13 mouse cellular contexts compared by ENCODE assay signal in genomic region chr11:70778058-70778457, GRCm38 (mm10). TPM values are rescaled to one million over a fixed set of nuclear protein-coding genes. Genes with fewer than 3 reads are reported as not detected.
DNase-seq lines count a peak whose midpoint lies in the region; ATAC-seq and TF ChIP-seq lines count a peak whose summit lies in the region.
"Not testable (repeated sequence)": the region's sequence is repeated elsewhere in the genome, so short reads cannot be mapped to it uniquely, and the experiment has no call there.
"Had no signal": no experiment of that assay in that cellular context is flagged by ENCODE, and none has a peak within 500 bp of the region (broad histone marks: within the 10 kb centered on the region; RNA-seq: fewer than 3 reads in every experiment).

No protein-coding gene starts in this region.

- not testable (repeated sequence) for H3K27me3 ChIP-seq in cerebellum, adult 2 months (ENCODE audit: control insufficient read depth, insufficient read depth, low read length); forebrain, postnatal 0 days (ENCODE audit: insufficient read depth, low read length); limb, embryonic 14.5 days (ENCODE audit: control insufficient read depth, insufficient read depth, low read length)

- H3K4me1 ChIP-seq in cerebellum, adult 2 months (ENCODE audit: control insufficient read depth, insufficient read depth, low read length); forebrain, postnatal 0 days (ENCODE audit: insufficient read depth); limb, embryonic 14.5 days (ENCODE audit: control insufficient read depth, insufficient read depth, low read length): not testable (repeated sequence)

- H3K9me3 ChIP-seq in forebrain, postnatal 0 days (ENCODE audit: low read length); limb, embryonic 14.5 days (ENCODE audit: control insufficient read depth, low read length): not testable (repeated sequence)

- TF ChIP-seq CTCF in cerebellum, adult 2 months (IDR thresholded peaks at IDR 0.05; ENCODE audit: borderline replicate concordance, insufficient read depth, low read depth, low read length) = peak; percentile 23; the same call in 1 of the 2 replicates
- TF ChIP-seq CTCF in forebrain, postnatal 0 days (IDR thresholded peaks at IDR 0.05; ENCODE audit: low read depth) = peak; percentile 67

- WGBS in cerebellum, adult 2 months = 20% methylated on average over 6 of the region's 6 CpGs
- WGBS in forebrain, postnatal 0 days = 27% methylated on average over 6 of the region's 6 CpGs
- WGBS in limb, embryonic 14.5 days = 34% methylated on average over 6 of the region's 6 CpGs

- H3K4me3 ChIP-seq in cerebellum, adult 2 months (replicated peaks; ENCODE audit: insufficient read depth, low read depth, low read length); forebrain, postnatal 0 days (ENCODE audit: low read depth, low read length); limb, embryonic 14.5 days (replicated peaks; ENCODE audit: low read length): not testable (repeated sequence)

- H3K36me3 ChIP-seq in forebrain, postnatal 0 days (ENCODE audit: insufficient read depth); limb, embryonic 14.5 days (ENCODE audit: control insufficient read depth, insufficient read depth, low read length): not testable (repeated sequence)

- H3K4me2 ChIP-seq in forebrain, postnatal 0 days (ENCODE audit: low read depth); limb, embryonic 14.5 days (replicated peaks; ENCODE audit: low read depth, low read length, severe bottlenecking): not testable (repeated sequence)

- peak; percentile 66 for DNase-seq in CD4-positive helper T cell, adult 2 months (ENCODE audit: low read depth, low spot score)
- DNase-seq in Muller cell, postnatal 12 days (ENCODE audit: inconsistent ontology term) = peak; percentile 25
- DNase-seq in cerebellum, adult 2 months = not testable (repeated sequence)
- peak; percentile 58 for DNase-seq in forebrain, postnatal 0 days
- peak; percentile 74 for DNase-seq in limb, embryonic 14.5 days (ENCODE audit: low spot score)
- DNase-seq in retina, postnatal 7 days (ENCODE audit: low read depth, low spot score) = peak; percentile 25

- ATAC-seq in forebrain, postnatal 0 days = peak; percentile 36; the same call in 1 of the 2 replicates
- peak; percentile 52 for ATAC-seq in inflammation-experienced regulatory T-cells, adult 6 months
- ATAC-seq in limb, embryonic 14.5 days (ENCODE audit: low FRiP score, low read depth) = not testable (repeated sequence)
- ATAC-seq in megakaryocyte progenitor cell, adult 5-6 weeks (replicated peaks; ENCODE audit: poor library complexity) = peak; percentile 68

- TF ChIP-seq POLR2A in cerebellum, adult 2 months (IDR thresholded peaks at IDR 0.05; ENCODE audit: borderline replicate concordance, insufficient read depth, low read length); limb, embryonic 14.5 days (IDR thresholded peaks at IDR 0.05; ENCODE audit: borderline replicate concordance, extremely low read depth, insufficient read depth, insufficient read length): not testable (repeated sequence)

- not testable (repeated sequence) for H3K9ac ChIP-seq in forebrain, postnatal 0 days; limb, embryonic 14.5 days (ENCODE audit: low read depth, low read length, severe bottlenecking)

- H3K27ac ChIP-seq in cerebellum, adult 2 months (ENCODE audit: insufficient read depth, low read length); forebrain, postnatal 0 days (ENCODE audit: low read depth, low read length); limb, embryonic 14.5 days (replicated peaks; ENCODE audit: low read depth, low read length): not testable (repeated sequence)

RNA-seq across cellular contexts. Expression of gene Zfp3, which starts 14.0 kb away (rescaled TPM):
- polyA plus RNA-seq in cerebellum, adult 2 months (2012; rRNA removed) = 10.4 and 11.1 TPM in 2 replicates
- total RNA-seq in forebrain, postnatal 0 days (2014; rRNA removed) = 13.4 and 14.8 TPM in 2 replicates
- 13.5 and 15.1 TPM in 2 replicates for polyA plus RNA-seq in forebrain, postnatal 0 days (2015; fragmentation: Nextera tagmentation; extraction: Ambion mirVana)
- polyA plus RNA-seq in inflammation-experienced regulatory T-cells, adult 6 months (2017; shearing (Covaris generic)) = 1 to 10 TPM; 3.4 to 5.8 (median 4.6) TPM
- 2.5 and 4.4 TPM in 2 replicates for polyA plus RNA-seq in limb, embryonic 14.5 days (2012; rRNA removed)
- 5.9 and 7.3 TPM in 2 replicates for polyA plus RNA-seq in limb, embryonic 14.5 days (2014; fragmentation: Nextera tagmentation; extraction: Ambion mirVana)
- total RNA-seq in megakaryocyte progenitor cell, adult 5-6 weeks (2015) = 1.3 and 2.1 TPM in 2 replicates
- 1.9 and 2.7 TPM in 2 replicates for total RNA-seq in megakaryocyte progenitor cell, adult 5-6 weeks (2017)

RNA-seq across cellular contexts. Expression of gene Scimp, which starts 34.3 kb away (rescaled TPM):
- polyA plus RNA-seq in cerebellum, adult 2 months (2012; rRNA removed) = 0.10 TPM in 1 of 2 replicates, not detected in the other
- total RNA-seq in forebrain, postnatal 0 days (2014; rRNA removed) = not detected in 2 replicates
- 0.15 TPM in 1 of 2 replicates, not detected in the other for polyA plus RNA-seq in forebrain, postnatal 0 days (2015; fragmentation: Nextera tagmentation; extraction: Ambion mirVana)
- 1 to 10 TPM in 1 of 3 experiments, under 1 TPM in 1, not detected in 1; 0.67 to 1.1 TPM for polyA plus RNA-seq in inflammation-experienced regulatory T-cells, adult 6 months (2017; shearing (Covaris generic))
- 0.05 and 0.13 TPM in 2 replicates for polyA plus RNA-seq in limb, embryonic 14.5 days (2012; rRNA removed)
- polyA plus RNA-seq in limb, embryonic 14.5 days (2014; fragmentation: Nextera tagmentation; extraction: Ambion mirVana) = 0.40 and 0.62 TPM in 2 replicates
- total RNA-seq in megakaryocyte progenitor cell, adult 5-6 weeks (2015) = 0.37 TPM in 1 of 2 replicates, not detected in the other
- total RNA-seq in megakaryocyte progenitor cell, adult 5-6 weeks (2017) = not detected in 2 replicates
- total RNA-seq: gastrocnemius, adult 18-20 months; heart, postnatal 4 days; left cerebral cortex, postnatal 14 days had no signal
- polyA plus RNA-seq: embryonic facial prominence, embryonic 10.5 days; forebrain, embryonic 11.5 days had no signal
